31 mouse cellular contexts compared by ENCODE assay signal in the genomic region with DNA sequence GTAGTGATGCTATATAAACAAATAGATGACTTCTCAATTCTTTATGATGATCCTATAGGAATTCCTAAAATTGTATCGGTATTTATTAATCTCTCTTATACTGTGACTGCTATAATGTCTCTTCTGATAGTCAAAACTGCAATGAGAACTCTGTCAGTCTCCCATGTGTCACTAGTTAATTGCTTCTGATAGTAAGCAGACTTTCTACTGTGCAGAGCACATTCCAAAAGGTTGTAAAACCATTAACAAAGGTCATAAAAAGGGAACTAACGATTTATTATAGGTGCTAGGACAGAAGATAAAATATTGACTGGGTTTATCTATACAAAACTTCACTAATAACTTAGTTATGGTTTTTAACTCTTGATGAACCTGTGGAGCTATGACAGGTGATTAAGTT. TPM values are rescaled to one million over a fixed set of nuclear protein-coding genes. Genes with fewer than 3 reads are reported as not detected.
"Had no signal": no experiment of that assay in that cellular context is flagged by ENCODE, and none has a peak within 500 bp of the region (broad histone marks: within the 10 kb centered on the region; RNA-seq: fewer than 3 reads in every experiment).

No protein-coding gene starts in this region.

RNA-seq across cellular contexts. Expression of gene Olfr782, which starts 3.8 kb away (rescaled TPM):
- polyA plus RNA-seq: limb, embryonic 10.5 days; limb, embryonic 11.5 days; limb, embryonic 12.5 days; limb, embryonic 13.5 days; limb, embryonic 14.5 days; limb, embryonic 15.5 days; liver, adult 2 months; liver, embryonic 11.5 days; liver, embryonic 12.5 days; liver, embryonic 13.5 days; liver, embryonic 14.5 days; liver, embryonic 15.5 days; liver, embryonic 16.5 days; liver, postnatal 0 days; lung, adult 2 months; lung, embryonic 14.5 days; lung, embryonic 15.5 days; lung, embryonic 16.5 days; lung, postnatal 0 days; macrophage; midbrain, embryonic 10.5 days; midbrain, embryonic 11.5 days; midbrain, embryonic 12.5 days; midbrain, embryonic 13.5 days; midbrain, embryonic 14.5 days; midbrain, embryonic 15.5 days; midbrain, embryonic 16.5 days; midbrain, postnatal 0 days; myocyte; neural tube, embryonic 11.5 days; neural tube, embryonic 12.5 days had no signal

RNA-seq across cellular contexts. Expression of gene Olfr781, which starts 23.8 kb away (rescaled TPM):
- polyA plus RNA-seq: limb, embryonic 10.5 days; limb, embryonic 11.5 days; limb, embryonic 12.5 days; limb, embryonic 13.5 days; limb, embryonic 14.5 days; limb, embryonic 15.5 days; liver, adult 2 months; liver, embryonic 11.5 days; liver, embryonic 12.5 days; liver, embryonic 13.5 days; liver, embryonic 14.5 days; liver, embryonic 15.5 days; liver, embryonic 16.5 days; liver, postnatal 0 days; lung, adult 2 months; lung, embryonic 14.5 days; lung, embryonic 15.5 days; lung, embryonic 16.5 days; lung, postnatal 0 days; macrophage; midbrain, embryonic 10.5 days; midbrain, embryonic 11.5 days; midbrain, embryonic 12.5 days; midbrain, embryonic 13.5 days; midbrain, embryonic 14.5 days; midbrain, embryonic 15.5 days; midbrain, embryonic 16.5 days; midbrain, postnatal 0 days; myocyte; neural tube, embryonic 11.5 days; neural tube, embryonic 12.5 days had no signal

RNA-seq across cellular contexts. Expression of gene Olfr784, which starts 31.4 kb away (rescaled TPM):
- polyA plus RNA-seq: liver, adult 2 months; liver, embryonic 12.5 days; liver, embryonic 15.5 days; liver, embryonic 16.5 days; liver, postnatal 0 days; lung, postnatal 0 days; macrophage; midbrain, embryonic 10.5 days; midbrain, embryonic 12.5 days; midbrain, embryonic 13.5 days; midbrain, postnatal 0 days had no signal

RNA-seq across cellular contexts. Expression of gene Olfr780, which starts 34.6 kb away (rescaled TPM):
- polyA plus RNA-seq: limb, embryonic 10.5 days; limb, embryonic 11.5 days; limb, embryonic 12.5 days; limb, embryonic 13.5 days; limb, embryonic 14.5 days; limb, embryonic 15.5 days; liver, adult 2 months; liver, embryonic 11.5 days; liver, embryonic 12.5 days; liver, embryonic 13.5 days; liver, embryonic 14.5 days; liver, embryonic 15.5 days; liver, embryonic 16.5 days; liver, postnatal 0 days; lung, adult 2 months; lung, embryonic 14.5 days; lung, embryonic 15.5 days; lung, embryonic 16.5 days; lung, postnatal 0 days; macrophage; midbrain, embryonic 10.5 days; midbrain, embryonic 11.5 days; midbrain, embryonic 12.5 days; midbrain, embryonic 13.5 days; midbrain, embryonic 14.5 days; midbrain, embryonic 15.5 days; midbrain, embryonic 16.5 days; midbrain, postnatal 0 days; myocyte; neural tube, embryonic 11.5 days; neural tube, embryonic 12.5 days had no signal

RNA-seq across cellular contexts. Expression of gene Olfr785, which starts 52.8 kb away (rescaled TPM):
- polyA plus RNA-seq: limb, embryonic 10.5 days; limb, embryonic 11.5 days; limb, embryonic 12.5 days; limb, embryonic 13.5 days; limb, embryonic 14.5 days; limb, embryonic 15.5 days; liver, adult 2 months; liver, embryonic 11.5 days; liver, embryonic 12.5 days; liver, embryonic 13.5 days; liver, embryonic 14.5 days; liver, embryonic 15.5 days; liver, embryonic 16.5 days; liver, postnatal 0 days; lung, adult 2 months; lung, embryonic 14.5 days; lung, embryonic 15.5 days; lung, embryonic 16.5 days; lung, postnatal 0 days; macrophage; midbrain, embryonic 10.5 days; midbrain, embryonic 11.5 days; midbrain, embryonic 12.5 days; midbrain, embryonic 13.5 days; midbrain, embryonic 14.5 days; midbrain, embryonic 15.5 days; midbrain, embryonic 16.5 days; midbrain, postnatal 0 days; myocyte; neural tube, embryonic 11.5 days; neural tube, embryonic 12.5 days had no signal
